9 mouse cellular contexts compared by ENCODE assay signal in the genomic region with DNA sequence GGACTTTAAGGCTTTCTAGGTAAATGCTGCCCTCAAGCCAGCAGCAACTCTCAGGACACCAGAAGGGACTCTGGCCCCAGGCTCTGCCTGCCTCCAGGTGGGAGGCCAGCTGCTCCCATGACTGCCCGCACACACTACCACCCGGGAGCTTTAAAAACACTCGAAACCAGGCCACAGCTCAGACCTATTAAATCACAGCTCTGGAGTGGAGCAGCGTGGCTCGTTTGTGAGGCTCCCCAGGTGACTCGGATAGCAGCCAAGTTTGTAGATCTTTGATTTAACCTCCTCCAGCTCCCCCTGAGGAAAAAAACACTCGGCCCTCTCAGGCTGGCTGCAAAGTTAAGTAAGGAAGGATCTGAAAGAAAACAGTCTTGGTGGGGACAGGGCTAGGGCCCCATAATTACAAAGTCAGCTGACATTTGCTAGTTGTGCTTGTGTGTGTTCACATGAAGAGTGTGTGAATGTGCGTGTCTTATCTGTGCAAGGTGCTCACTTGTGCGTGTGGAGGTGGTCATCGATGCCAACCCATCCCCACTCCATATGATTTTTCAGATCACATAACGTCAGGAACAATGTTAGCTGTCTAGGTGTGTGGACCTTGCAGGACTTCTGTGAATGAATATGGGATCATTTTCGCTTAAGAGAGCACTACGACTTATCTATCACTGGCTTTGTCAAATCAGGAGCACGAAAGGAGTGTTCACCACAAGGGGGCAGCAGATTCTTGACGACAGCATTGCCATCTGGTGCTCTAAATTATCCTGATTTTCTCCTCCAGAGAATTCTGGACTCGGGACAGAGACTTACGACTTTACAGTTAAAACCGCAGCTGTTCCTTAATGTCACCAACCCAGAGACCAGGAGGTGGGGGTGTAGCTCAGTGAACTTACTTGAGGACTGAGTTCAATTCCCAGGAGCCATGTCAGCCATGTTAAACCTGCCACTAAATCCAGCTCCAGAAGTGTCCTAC. TPM values are rescaled to one million over a fixed set of nuclear protein-coding genes. Genes with fewer than 3 reads are reported as not detected.
A peak's percentile ranks its signal among the peaks of the same experiment; 100 is the strongest.
DNase-seq lines count a peak whose midpoint lies in the region; ATAC-seq and TF ChIP-seq lines count a peak whose summit lies in the region.
"Had no signal": no experiment of that assay in that cellular context is flagged by ENCODE, and none has a peak within 500 bp of the region (broad histone marks: within the 10 kb centered on the region; RNA-seq: fewer than 3 reads in every experiment).

No protein-coding gene starts in this region.

- ATAC-seq in heart, embryonic 11.5 days (replicated peaks; ENCODE audit: insufficient number of reproducible peaks, low FRiP score, low TSS enrichment): no peak
- peak; percentile 38 for ATAC-seq in forebrain, embryonic 13.5 days
- ATAC-seq in hindbrain, embryonic 14.5 days (ENCODE audit: low FRiP score): no peak; the same call in 1 of the 2 replicates
- ATAC-seq in megakaryocyte-erythroid progenitor cell, adult 5-6 weeks (replicated peaks; ENCODE audit: low FRiP score, low TSS enrichment, poor library complexity, severe bottlenecking): peak; percentile 43; the same call in 1 of the 2 replicates

- no peak overlapping the region for H3K27ac ChIP-seq in heart, embryonic 11.5 days (ENCODE audit: low read depth, low read length)
- H3K27ac ChIP-seq in forebrain, embryonic 13.5 days: no peak overlapping the region
- H3K27ac ChIP-seq in hindbrain, embryonic 14.5 days: 0 out of 2 replicates have a peak overlapping the region, but pooled peaks have one; percentile 51

- H3K36me3 ChIP-seq in heart, embryonic 11.5 days (ENCODE audit: control insufficient read depth, insufficient read depth, low read length): peaks cover 13% of the 10 kb centered on the region; the same call in 1 of the 2 replicates
- H3K36me3 ChIP-seq in forebrain, embryonic 13.5 days (ENCODE audit: poor library complexity, severe bottlenecking): peaks cover 30% of the 10 kb centered on the region; the same call in 1 of the 2 replicates
- H3K36me3 ChIP-seq in hindbrain, embryonic 14.5 days (replicated peaks; ENCODE audit: control insufficient read depth, insufficient read depth): peaks cover 56% of the 10 kb centered on the region

- TF ChIP-seq POLR2A in brain, embryonic 14.5 days (IDR thresholded peaks at IDR 0.05; ENCODE audit: borderline replicate concordance, extremely low read depth, insufficient read depth, insufficient read length, poor library complexity, severe bottlenecking): no peak

- WGBS in heart, embryonic 11.5 days (ENCODE audit: insufficient replicate concordance): 59% methylated on average over 18 of the region's 18 CpGs
- 56% methylated on average over 18 of the region's 18 CpGs for WGBS in forebrain, embryonic 13.5 days
- WGBS in hindbrain, embryonic 14.5 days: 49% methylated on average over 18 of the region's 18 CpGs

- H3K9ac ChIP-seq in heart, embryonic 11.5 days (ENCODE audit: low read depth, low read length): no peak overlapping the region
- H3K9ac ChIP-seq in forebrain, embryonic 13.5 days: no peak overlapping the region
- H3K9ac ChIP-seq in hindbrain, embryonic 14.5 days: no peak overlapping the region

- peak; percentile 78; the same call in 1 of the 2 replicates for TF ChIP-seq CTCF in brain, embryonic 14.5 days (IDR thresholded peaks at IDR 0.05; ENCODE audit: borderline replicate concordance, extremely low read depth, insufficient read depth, insufficient read length)

- no peak overlapping the region for H3K4me3 ChIP-seq in heart, embryonic 11.5 days (ENCODE audit: low read depth, low read length)
- H3K4me3 ChIP-seq in forebrain, embryonic 13.5 days: no peak overlapping the region
- no peak overlapping the region for H3K4me3 ChIP-seq in hindbrain, embryonic 14.5 days (replicated peaks; ENCODE audit: low read length)
- H3K4me3 ChIP-seq: myocyte had no signal

- H3K27me3 ChIP-seq in heart, embryonic 11.5 days (ENCODE audit: control insufficient read depth, insufficient read depth, low read length): no peaks in the 10 kb centered on the region
- H3K27me3 ChIP-seq in forebrain, embryonic 13.5 days: no peaks in the 10 kb centered on the region
- no peaks in the 10 kb centered on the region for H3K27me3 ChIP-seq in hindbrain, embryonic 14.5 days (ENCODE audit: control insufficient read depth, insufficient read depth, low read length)

- H3K4me2 ChIP-seq in heart, embryonic 11.5 days: no peak overlapping the region
- H3K4me2 ChIP-seq in forebrain, embryonic 13.5 days: no peak overlapping the region
- H3K4me2 ChIP-seq in hindbrain, embryonic 14.5 days (replicated peaks): no peak overlapping the region

- peaks cover 12% of the 10 kb centered on the region; the same call in 1 of the 2 replicates for H3K4me1 ChIP-seq in heart, embryonic 11.5 days (ENCODE audit: control insufficient read depth, insufficient read depth, low read length)
- no peaks in the 10 kb centered on the region for H3K4me1 ChIP-seq in forebrain, embryonic 13.5 days
- no peaks in the 10 kb centered on the region for H3K4me1 ChIP-seq in hindbrain, embryonic 14.5 days (replicated peaks; ENCODE audit: control insufficient read depth, insufficient read depth, low read length)

- H3K9me3 ChIP-seq in heart, embryonic 11.5 days (replicated peaks; ENCODE audit: control insufficient read depth, low read length): no peaks in the 10 kb centered on the region
- H3K9me3 ChIP-seq in forebrain, embryonic 13.5 days (replicated peaks): no peaks in the 10 kb centered on the region
- no peaks in the 10 kb centered on the region for H3K9me3 ChIP-seq in hindbrain, embryonic 14.5 days (ENCODE audit: control insufficient read depth, low read length)

- peak; percentile 75 to 92 for DNase-seq in heart, adult 18-20 months
- peak; percentile 94 for DNase-seq in brain, embryonic 14.5 days (ENCODE audit: low read depth)
- peak; percentile 93 for DNase-seq in hindbrain, embryonic 14.5 days (ENCODE audit: low spot score)
- peak; percentile 90 to 92 for DNase-seq in left cerebral cortex, adult 18-20 months (ENCODE audit: low spot score in 2 of 2)
- DNase-seq in spleen, postnatal 4 days (ENCODE audit: low spot score in 2 of 2): peak; percentile 42 to 75

RNA-seq across cellular contexts. Expression of gene Gpd1l, which starts 20.8 kb away (rescaled TPM):
- 10 to 100 TPM; 38.0 to 40.4 TPM for total RNA-seq in heart, adult 18-20 months (2021)
- 13.3 and 15.4 TPM in 2 replicates for polyA plus RNA-seq in heart, embryonic 11.5 days (2014; fragmentation: Nextera tagmentation; extraction: Ambion mirVana)
- 27.4 and 30.3 TPM in 2 replicates for polyA plus RNA-seq in brain, embryonic 14.5 days (2012; rRNA removed)
- polyA plus RNA-seq in forebrain, embryonic 13.5 days (2015; fragmentation: Nextera tagmentation; extraction: Ambion mirVana): 15.8 and 16.9 TPM in 2 replicates
- 21.0 and 23.2 TPM in 2 replicates for polyA plus RNA-seq in hindbrain, embryonic 14.5 days (2014; fragmentation: Nextera tagmentation; extraction: Ambion mirVana)
- 10 to 100 TPM; 83.6 to 91.5 TPM for total RNA-seq in left cerebral cortex, adult 18-20 months (2021)
- total RNA-seq in megakaryocyte-erythroid progenitor cell, adult 5-6 weeks (2014; fragmentation: Nextera tagmentation): 19.1 and 21.5 TPM in 2 replicates
- 17.3 and 19.5 TPM in 2 replicates for total RNA-seq in megakaryocyte-erythroid progenitor cell, adult 5-6 weeks (2017)

Comparison
In these comparisons a context has a peak if more than half of its experiments do, and no peak if none do; other contexts are left out.
1. ATAC-seq: peak in forebrain, embryonic 13.5 days (single experiment) and megakaryocyte-erythroid progenitor cell, adult 5-6 weeks (single experiment); none in heart, embryonic 11.5 days (single experiment) and hindbrain, embryonic 14.5 days (single experiment).
2. Peak in every context shown above with its lines, with median percentiles within 50 percentile points of each other: DNase-seq.